Comparison of ENCODE assay signal across 9 mouse cellular contexts in genomic region chr8:95634063-95634340, GRCm38 (mm10). TPM values are rescaled to one million over a fixed set of nuclear protein-coding genes. Genes with fewer than 3 reads are reported as not detected.
DNase-seq lines count a peak whose midpoint lies in the region; ATAC-seq lines count a peak whose summit lies in the region.
"Had no signal": no experiment of that assay in that cellular context is flagged by ENCODE, and none has a peak within 500 bp of the region (broad histone marks: within the 10 kb centered on the region; RNA-seq: fewer than 3 reads in every experiment).

No protein-coding gene starts in this region.

- no peak for DNase-seq in heart, embryonic 10.5 days (ENCODE audit: low spot score)
- no peak for DNase-seq in heart, adult 11 months
- peak; percentile 20 for DNase-seq in 416B (ENCODE audit: low read depth)
- no peak for DNase-seq in liver, embryonic 11.5 days (ENCODE audit: low spot score)
- DNase-seq in adrenal gland, postnatal 36 days = no peak
- DNase-seq in cerebellum, postnatal 10 days = no peak
- no peak for DNase-seq in embryo, embryonic 9.5 days (ENCODE audit: extremely low spot score)

- H3K9ac ChIP-seq in embryonic facial prominence, embryonic 15.5 days = peak overlapping the region; percentile 42
- H3K9ac ChIP-seq in liver, embryonic 11.5 days (ENCODE audit: low read depth, low read length) = peak overlapping the region; percentile 80

- H3K36me3 ChIP-seq in heart, embryonic 10.5 days = peaks cover 10% of the 10 kb centered on the region
- no peaks in the 10 kb centered on the region for H3K36me3 ChIP-seq in embryonic facial prominence, embryonic 15.5 days
- H3K36me3 ChIP-seq in liver, embryonic 11.5 days (ENCODE audit: control insufficient read depth, insufficient read depth, low read length) = no peaks in the 10 kb centered on the region

- no peaks in the 10 kb centered on the region for H3K9me3 ChIP-seq in heart, embryonic 10.5 days
- H3K9me3 ChIP-seq in embryonic facial prominence, embryonic 15.5 days (replicated peaks) = no peaks in the 10 kb centered on the region
- H3K9me3 ChIP-seq in liver, embryonic 11.5 days (ENCODE audit: control insufficient read depth, low read length) = no peaks in the 10 kb centered on the region

- no peak for ATAC-seq in embryonic facial prominence, embryonic 15.5 days (ENCODE audit: insufficient number of reproducible peaks, low FRiP score, low TSS enrichment, low read depth)
- no peak for ATAC-seq in liver, embryonic 11.5 days (replicated peaks; ENCODE audit: low FRiP score)

- peak overlapping the region; percentile 85 for H3K4me3 ChIP-seq in heart, embryonic 10.5 days
- peak overlapping the region; percentile 74 for H3K4me3 ChIP-seq in embryonic facial prominence, embryonic 15.5 days (replicated peaks)
- peak overlapping the region; percentile 90 for H3K4me3 ChIP-seq in liver, embryonic 11.5 days (ENCODE audit: low read depth, low read length)

- WGBS in heart, embryonic 10.5 days = 8% methylated on average over 6 of the region's 6 CpGs
- 2% methylated on average over 6 of the region's 6 CpGs for WGBS in embryonic facial prominence, embryonic 15.5 days
- 5% methylated on average over 6 of the region's 6 CpGs for WGBS in liver, embryonic 11.5 days

- H3K4me2 ChIP-seq in embryonic facial prominence, embryonic 15.5 days (replicated peaks) = peak overlapping the region; percentile 60
- peak overlapping the region; percentile 88 for H3K4me2 ChIP-seq in liver, embryonic 11.5 days

- peak overlapping the region; percentile 87 for H3K27ac ChIP-seq in heart, embryonic 10.5 days
- H3K27ac ChIP-seq in embryonic facial prominence, embryonic 15.5 days (replicated peaks) = no peak overlapping the region
- H3K27ac ChIP-seq in liver, embryonic 11.5 days (ENCODE audit: low read depth, low read length) = no peak overlapping the region

- H3K4me1 ChIP-seq in heart, embryonic 10.5 days = peaks cover 12% of the 10 kb centered on the region; the same call in 1 of the 2 replicates
- H3K4me1 ChIP-seq in embryonic facial prominence, embryonic 15.5 days = peaks cover 7% of the 10 kb centered on the region; the same call in 1 of the 2 replicates
- peaks cover 7% of the 10 kb centered on the region for H3K4me1 ChIP-seq in liver, embryonic 11.5 days (replicated peaks; ENCODE audit: control insufficient read depth, insufficient read depth, low read length)

- no peaks in the 10 kb centered on the region for H3K27me3 ChIP-seq in heart, embryonic 10.5 days (ENCODE audit: insufficient read depth, poor library complexity, severe bottlenecking)
- H3K27me3 ChIP-seq in embryonic facial prominence, embryonic 15.5 days = no peaks in the 10 kb centered on the region
- no peaks in the 10 kb centered on the region for H3K27me3 ChIP-seq in liver, embryonic 11.5 days (replicated peaks; ENCODE audit: control insufficient read depth, insufficient read depth, low read length)

RNA-seq across cellular contexts. Expression of gene Gins3, which starts 0.7 kb away (rescaled TPM):
- polyA plus RNA-seq in heart, embryonic 10.5 days (2016; fragmentation: Nextera tagmentation; extraction: Ambion mirVana) = 20.3 and 20.7 TPM in 2 replicates
- polyA plus RNA-seq in embryonic facial prominence, embryonic 15.5 days (2015; fragmentation: Nextera tagmentation; extraction: Ambion mirVana) = 17.3 and 18.9 TPM in 2 replicates
- 19.6 and 21.8 TPM in 2 replicates for polyA plus RNA-seq in liver, embryonic 11.5 days (2014; fragmentation: Nextera tagmentation; extraction: Ambion mirVana)
- total RNA-seq in adrenal gland, postnatal 36 days (2021) = 1 to 10 TPM; 2.9 to 3.2 TPM

RNA-seq across cellular contexts. Expression of gene Ndrg4, which starts 42.8 kb away (rescaled TPM):
- polyA plus RNA-seq in heart, embryonic 10.5 days (2016; fragmentation: Nextera tagmentation; extraction: Ambion mirVana) = 141 and 294 TPM in 2 replicates
- polyA plus RNA-seq in embryonic facial prominence, embryonic 15.5 days (2015; fragmentation: Nextera tagmentation; extraction: Ambion mirVana) = 27.5 and 28.7 TPM in 2 replicates
- 3.8 and 4.7 TPM in 2 replicates for polyA plus RNA-seq in liver, embryonic 11.5 days (2014; fragmentation: Nextera tagmentation; extraction: Ambion mirVana)
- total RNA-seq in adrenal gland, postnatal 36 days (2021) = 10 to 100 TPM; 16.1 to 21.6 TPM

RNA-seq across cellular contexts. Expression of gene Prss54, which starts 57.9 kb away (rescaled TPM):
- polyA plus RNA-seq in heart, embryonic 10.5 days (2016; fragmentation: Nextera tagmentation; extraction: Ambion mirVana) = not detected in 2 replicates
- polyA plus RNA-seq in embryonic facial prominence, embryonic 15.5 days (2015; fragmentation: Nextera tagmentation; extraction: Ambion mirVana) = not detected in 2 replicates
- not detected in 2 replicates for polyA plus RNA-seq in liver, embryonic 11.5 days (2014; fragmentation: Nextera tagmentation; extraction: Ambion mirVana)
- not detected for total RNA-seq in adrenal gland, postnatal 36 days (2021)
- total RNA-seq: left cerebral cortex, adult 18-20 months had no signal
